In the genomic region with DNA sequence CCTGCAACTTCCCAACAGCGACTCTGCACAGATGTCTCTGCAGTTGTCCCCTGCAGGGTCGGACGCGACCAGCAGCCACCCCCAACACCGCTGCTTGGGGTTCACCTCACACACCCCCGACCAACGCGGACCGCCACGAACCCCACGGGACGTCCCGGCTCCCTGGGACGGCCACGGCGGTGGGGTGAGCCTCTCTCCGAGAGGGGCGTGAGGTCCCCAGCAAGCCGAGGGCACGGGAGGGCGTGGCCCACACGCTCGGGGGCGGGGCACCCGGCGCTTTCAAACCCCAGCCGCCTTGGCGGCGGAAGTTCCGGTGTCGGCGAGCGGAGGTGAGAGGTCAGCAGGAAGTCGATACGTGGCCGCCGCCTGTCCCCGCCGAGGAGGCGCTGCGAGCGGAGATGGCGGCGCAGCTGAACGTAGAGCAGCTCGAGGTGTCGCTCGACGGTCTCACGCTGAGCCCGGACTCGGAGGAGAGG, we compare ENCODE assay signal across 8 mouse cellular contexts. TPM values are rescaled to one million over a fixed set of nuclear protein-coding genes. Genes with fewer than 3 reads are reported as not detected.
DNase-seq lines count a peak whose midpoint lies in the region; ATAC-seq and TF ChIP-seq lines count a peak whose summit lies in the region.

Acbd3 (plus strand) TSS at position 340 of the 476 bp plus-strand sequence.

- H3K4me2 ChIP-seq in forebrain, embryonic 16.5 days (ENCODE audit: low read length) = peak within 1 kb of the TSS; percentile 71
- peak within 1 kb of the TSS; percentile 66 for H3K4me2 ChIP-seq in lung, embryonic 14.5 days

- intact Hi-C loops in heart, postnatal 36 days (cut with DNase I) = loop anchor here (1.0 kb wide), 1 partner anchor 88 kb away; the partner anchor contains the start of gene H3f3a

- peak within 1 kb of the TSS; percentile 85 to 93 for H3K4me3 ChIP-seq in ES-E14 (ENCODE audit: insufficient read depth in 1 of 2, low read depth in 1 of 2, low read length in 2 of 2, poor library complexity in 1 of 2, severe bottlenecking in 1 of 2)
- H3K4me3 ChIP-seq in forebrain, embryonic 16.5 days (replicated peaks; ENCODE audit: low read length) = peak within 1 kb of the TSS; percentile 82
- peak within 1 kb of the TSS; percentile 96 for H3K4me3 ChIP-seq in layer of hippocampus, adult 2 months
- peak within 1 kb of the TSS; percentile 100 for H3K4me3 ChIP-seq in lung, embryonic 14.5 days (ENCODE audit: low read depth, low read length)
- peak within 1 kb of the TSS; percentile 86 for H3K4me3 ChIP-seq in olfactory bulb, adult 2 months (ENCODE audit: insufficient read depth, low read depth, low read length)
- H3K4me3 ChIP-seq in thymus, adult 2 months (ENCODE audit: control insufficient read depth, insufficient read depth, low read length) = peak within 1 kb of the TSS; percentile 76

- no peaks in the 10 kb centered on the region for H3K36me3 ChIP-seq in ES-E14 (ENCODE audit: control insufficient read depth, insufficient read depth, low read length, poor library complexity, severe bottlenecking)
- no peaks in the 10 kb centered on the region for H3K36me3 ChIP-seq in forebrain, embryonic 16.5 days (ENCODE audit: control insufficient read depth, insufficient read depth)
- no peaks in the 10 kb centered on the region for H3K36me3 ChIP-seq in lung, embryonic 14.5 days (ENCODE audit: insufficient read depth)
- H3K36me3 ChIP-seq in thymus, adult 2 months (ENCODE audit: control insufficient read depth, insufficient read depth, low read length) = no peaks in the 10 kb centered on the region

- peaks cover 0 to 9% of the 10 kb centered on the region in 2 experiments; a peak in 2 of 4 replicates for H3K4me1 ChIP-seq in ES-E14 (ENCODE audit: control insufficient read depth in 2 of 2, insufficient read depth in 2 of 2, low read length in 2 of 2, poor library complexity in 1 of 2)
- peaks cover 21% of the 10 kb centered on the region for H3K4me1 ChIP-seq in forebrain, embryonic 16.5 days (replicated peaks; ENCODE audit: control insufficient read depth, insufficient read depth, low read length)
- H3K4me1 ChIP-seq in lung, embryonic 14.5 days (ENCODE audit: insufficient read depth) = peaks cover 11% of the 10 kb centered on the region
- no peaks in the 10 kb centered on the region for H3K4me1 ChIP-seq in olfactory bulb, adult 2 months (ENCODE audit: control insufficient read depth, insufficient read depth, low read length)
- H3K4me1 ChIP-seq in thymus, adult 2 months (replicated peaks; ENCODE audit: control insufficient read depth, insufficient read depth, low read length) = peaks cover 32% of the 10 kb centered on the region

- peak; percentile 95 for ATAC-seq in forebrain, embryonic 16.5 days
- ATAC-seq in lung, embryonic 14.5 days (ENCODE audit: insufficient read depth) = peak; percentile 91

- TF ChIP-seq POLR2A in olfactory bulb, adult 2 months (IDR thresholded peaks at IDR 0.05; ENCODE audit: insufficient read depth, low read depth, low read length) = peak; percentile 84
- peak; percentile 92 for TF ChIP-seq POLR2A in thymus, adult 2 months (IDR thresholded peaks at IDR 0.05; ENCODE audit: control insufficient read depth, extremely low read depth, insufficient read depth, low read length, poor library complexity)

- TF ChIP-seq CTCF in layer of hippocampus, adult 2 months (conservative IDR thresholded peaks at IDR 0.05) = peak; percentile 48
- no peak for TF ChIP-seq CTCF in lung, embryonic 14.5 days (IDR thresholded peaks at IDR 0.05; ENCODE audit: low read depth)
- TF ChIP-seq CTCF in olfactory bulb, adult 2 months (IDR thresholded peaks at IDR 0.05; ENCODE audit: insufficient read depth, low read depth, low read length) = no peak
- 0 out of 2 replicates have a peak, but pooled peaks have one; percentile 66 for TF ChIP-seq CTCF in thymus, adult 2 months (IDR thresholded peaks at IDR 0.05; ENCODE audit: borderline replicate concordance, control insufficient read depth, extremely low read depth, insufficient read depth, low read length, poor library complexity)

- no peaks in the 10 kb centered on the region for H3K9me3 ChIP-seq in ES-E14 (ENCODE audit: control insufficient read depth, insufficient read depth, low read depth, low read length)
- no peaks in the 10 kb centered on the region for H3K9me3 ChIP-seq in forebrain, embryonic 16.5 days (ENCODE audit: control insufficient read depth, low read length)
- H3K9me3 ChIP-seq in lung, embryonic 14.5 days (ENCODE audit: low read depth, low read length) = no peaks in the 10 kb centered on the region

- H3K27ac ChIP-seq in ES-E14 (ENCODE audit: insufficient read depth, low read depth, low read length, poor library complexity, severe bottlenecking) = 0 out of 2 replicates have a peak within 1 kb of the TSS, but pooled peaks have one; percentile 26
- H3K27ac ChIP-seq in forebrain, embryonic 16.5 days (ENCODE audit: low read length) = peak within 1 kb of the TSS; percentile 74
- peak within 1 kb of the TSS; percentile 92 for H3K27ac ChIP-seq in layer of hippocampus, adult 2 months
- H3K27ac ChIP-seq in lung, embryonic 14.5 days (ENCODE audit: low read depth) = peak within 1 kb of the TSS; percentile 91
- H3K27ac ChIP-seq in olfactory bulb, adult 2 months (ENCODE audit: insufficient read depth, low read depth, low read length) = peak within 1 kb of the TSS; percentile 13; the same call in 1 of the 2 replicates
- H3K27ac ChIP-seq in thymus, adult 2 months (ENCODE audit: control insufficient read depth, insufficient read depth, low read length) = peak within 1 kb of the TSS; percentile 63

- in situ Hi-C loops in ES-E14 (cut with MboI; ENCODE audit: low sequenced_read_pairs in 2 of 2, unreplicated experiment in 2 of 2) = no loop called here

- peak within 1 kb of the TSS; percentile 84 for H3K9ac ChIP-seq in ES-E14 (ENCODE audit: insufficient read depth, low read depth, low read length, poor library complexity, severe bottlenecking)
- H3K9ac ChIP-seq in forebrain, embryonic 16.5 days (replicated peaks; ENCODE audit: low read depth, low read length) = peak within 1 kb of the TSS; percentile 72
- peak within 1 kb of the TSS; percentile 97 for H3K9ac ChIP-seq in lung, embryonic 14.5 days

- under 1% methylated on average over 48 of the region's 52 CpGs for WGBS in forebrain, embryonic 16.5 days
- WGBS in lung, embryonic 14.5 days = 0% methylated on average over 52 of the region's 52 CpGs
- WGBS in olfactory bulb, adult 2 months = under 1% methylated on average over 52 of the region's 52 CpGs
- WGBS in thymus, adult 2 months = under 1% methylated on average over 52 of the region's 52 CpGs

- H3K27me3 ChIP-seq in forebrain, embryonic 16.5 days (replicated peaks; ENCODE audit: control insufficient read depth, insufficient read depth, low read length) = no peaks in the 10 kb centered on the region
- H3K27me3 ChIP-seq in lung, embryonic 14.5 days (ENCODE audit: insufficient read depth, low read length) = no peaks in the 10 kb centered on the region
- H3K27me3 ChIP-seq in thymus, adult 2 months (ENCODE audit: control insufficient read depth, insufficient read depth, low read length) = no peaks in the 10 kb centered on the region

- DNase-seq in ES-E14 (ENCODE audit: low read depth, low spot score) = peak; percentile 80
- DNase-seq in cerebellum, adult 11-12 months = peak; percentile 88
- DNase-seq in heart, postnatal 36 days = peak; percentile 89 to 91
- peak; percentile 85 to 92 for DNase-seq in layer of hippocampus, adult 2 months (ENCODE audit: low spot score in 2 of 2)
- DNase-seq in lung, embryonic 14.5 days = peak; percentile 97
- DNase-seq in thymus, adult 2 months = peak; percentile 95

TF ChIP-seq in ES-E14, 5 proteins besides CTCF, POLR2A, EP300 and RAD21:
- TF ChIP-seq ZC3H11A (IDR thresholded peaks at IDR 0.05; ENCODE audit: borderline replicate concordance, low read depth, low read length) (no peak), ZNF384 (IDR thresholded peaks at IDR 0.05; ENCODE audit: low read depth, low read length) (no peak), MAFK (IDR thresholded peaks at IDR 0.05; ENCODE audit: insufficient read depth, low read depth, low read length) (no peak), HCFC1 (IDR thresholded peaks at IDR 0.05; ENCODE audit: borderline replicate concordance, insufficient read depth, low read length) (no peak), CHD2 (IDR thresholded peaks at IDR 0.05; ENCODE audit: low read depth, low read length) (no peak)

RNA-seq across cellular contexts. Expression of gene Acbd3, which starts in this region (rescaled TPM):
- 13.3 and 20.4 TPM in 2 replicates for total RNA-seq in ES-E14 (2012; rRNA removed)
- polyA plus RNA-seq in forebrain, embryonic 16.5 days (2015; fragmentation: Nextera tagmentation; extraction: Ambion mirVana) = 23.5 and 25.0 TPM in 2 replicates
- total RNA-seq in heart, postnatal 36 days (2021) = 10 to 100 TPM; 22.5 to 23.4 TPM
- 10 to 100 TPM; 32.6 to 34.4 TPM for total RNA-seq in layer of hippocampus, adult 2 months (2021)
- polyA plus RNA-seq in lung, embryonic 14.5 days (2014; fragmentation: Nextera tagmentation; extraction: Ambion mirVana) = 26.3 and 27.0 TPM in 2 replicates
- not detected in 2 replicates for polyA plus RNA-seq in olfactory bulb, adult 2 months (2012; ENCODE audit: insufficient read depth, insufficient read length, low replicate concordance, missing spikeins)
- 14.8 and 16.7 TPM in 2 replicates for polyA plus RNA-seq in thymus, adult 2 months (2012; rRNA removed)

Comparison
In these comparisons a context has a peak if more than half of its experiments do, and no peak if none do; other contexts are left out.
1. Peak in every context shown above with its lines: DNase-seq, ATAC-seq, H3K4me3 ChIP-seq and H3K27ac ChIP-seq.
2. H3K27ac ChIP-seq: peak in every context shown above with its lines; median percentile 92 in layer of hippocampus, adult 2 months; 91 in lung, embryonic 14.5 days; 74 in forebrain, embryonic 16.5 days; 63 in thymus, adult 2 months; 26 in ES-E14; 13 in olfactory bulb, adult 2 months.
3. CTCF ChIP-seq: peak in layer of hippocampus, adult 2 months (single experiment) and thymus, adult 2 months (single experiment); none in lung, embryonic 14.5 days (single experiment) and olfactory bulb, adult 2 months (single experiment).